Mouse (Mus musculus): ENCODE measurements around the gene Atg101.

The Atg101 gene

DNA sequence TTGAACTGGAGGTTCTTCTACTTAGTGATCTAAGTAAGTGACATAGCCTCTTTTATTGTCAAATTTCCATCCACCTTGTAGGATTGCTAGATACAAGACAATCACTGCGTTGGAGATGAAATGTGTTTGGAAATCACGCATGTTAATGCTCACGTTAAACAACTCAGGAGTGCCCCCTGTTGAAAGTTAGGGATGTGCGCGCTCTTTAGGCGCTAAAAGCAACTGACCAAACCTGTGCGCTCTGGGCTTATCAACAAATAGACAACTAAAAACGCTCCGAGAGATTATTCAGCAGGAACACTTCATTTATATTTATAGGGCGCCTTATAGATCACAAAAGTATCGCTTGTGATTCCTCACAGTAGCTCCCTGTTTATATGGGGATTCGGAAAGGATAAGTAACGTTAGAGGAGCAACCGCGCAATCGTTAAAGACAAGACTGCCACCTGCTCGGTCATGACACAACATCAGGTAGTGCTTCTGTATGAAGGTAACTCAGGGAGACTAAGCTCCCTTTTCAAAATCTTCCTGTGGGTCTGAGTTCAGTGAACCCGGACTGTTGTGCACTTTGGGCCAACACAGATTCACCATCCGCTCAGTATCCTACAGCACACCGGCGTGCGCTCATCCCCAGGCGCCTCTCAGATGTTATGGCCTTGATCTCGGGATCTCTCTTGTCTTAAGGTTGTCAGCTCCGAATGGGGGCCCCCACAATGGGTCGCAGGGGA lies 725 bp upstream of the Atg101 start:
- in situ Hi-C loops (cut with MboI) = no loop called here

DNA sequence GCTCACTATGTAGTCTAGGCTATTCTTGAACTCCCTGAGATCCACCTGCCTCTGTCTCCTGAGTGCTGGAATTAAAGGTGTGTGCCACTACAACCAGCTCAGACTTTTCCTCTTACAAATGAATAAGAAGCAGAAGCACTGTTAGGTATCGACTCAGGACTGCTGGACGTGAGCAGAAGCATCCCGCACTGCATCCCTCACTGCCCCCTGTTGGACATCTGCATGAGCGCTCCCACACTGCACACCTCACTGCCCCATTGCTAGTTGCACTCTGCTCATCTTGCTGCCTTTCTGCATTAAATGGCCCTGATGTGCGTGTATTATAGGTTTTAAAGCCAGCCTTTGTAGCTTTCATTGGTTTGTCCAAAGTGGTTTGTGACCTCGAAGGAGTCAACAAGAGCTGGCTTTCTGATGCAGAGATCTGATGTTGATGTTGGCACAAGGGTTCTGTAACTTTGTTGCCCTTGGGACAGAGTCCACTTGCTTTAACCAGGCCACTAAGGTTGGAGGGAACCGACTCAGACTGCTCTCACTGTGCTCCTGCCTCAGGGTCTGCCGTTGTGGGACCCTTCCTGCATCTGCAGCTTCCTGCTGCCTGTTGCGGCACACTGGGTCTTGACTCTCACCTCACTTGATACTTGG lies 2.2 kb downstream of the Atg101 start:
- in situ Hi-C loops (cut with MboI) = no loop called here

DNA sequence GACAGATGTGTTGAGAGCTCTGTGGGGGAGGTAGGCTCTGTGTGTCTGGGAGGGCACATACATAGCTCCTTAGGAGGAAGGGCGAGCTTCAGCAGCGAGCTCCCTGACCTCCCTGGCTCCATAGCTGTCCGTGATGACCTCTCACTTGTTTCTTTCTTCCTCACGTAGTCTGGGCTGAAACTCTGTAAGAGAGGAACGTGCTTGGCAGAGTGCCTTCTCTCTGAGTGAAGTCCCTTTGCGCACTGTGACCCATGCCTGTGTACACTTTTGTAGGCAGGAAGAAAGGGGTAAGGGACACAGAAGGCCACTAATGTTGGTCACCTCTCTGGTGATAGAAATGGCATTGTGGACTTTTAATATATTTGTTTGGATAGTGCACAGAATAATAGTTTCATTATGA lies 3.3 kb downstream of the Atg101 start:
- in situ Hi-C loops (cut with MboI) = no loop called here

DNA sequence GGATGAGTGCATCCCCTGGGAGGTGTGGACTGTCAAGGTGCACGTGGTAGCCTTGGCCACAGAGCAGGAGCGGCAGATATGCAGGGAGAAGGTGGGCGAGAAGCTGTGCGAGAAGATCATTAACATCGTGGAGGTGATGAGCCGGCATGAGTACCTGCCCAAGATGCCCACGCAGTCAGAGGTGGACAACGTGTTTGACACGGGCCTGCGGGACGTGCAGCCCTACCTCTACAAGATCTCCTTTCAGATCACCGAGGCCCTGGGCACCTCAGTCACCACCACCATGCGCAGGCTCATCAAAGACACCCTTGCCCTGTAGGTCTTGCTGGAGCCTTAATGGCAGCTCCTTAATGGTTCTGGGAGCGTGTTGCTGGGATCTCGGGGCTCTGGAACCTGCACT lies 6.3 kb downstream of the Atg101 start:
- in situ Hi-C loops (cut with MboI) = no loop called here

DNA sequence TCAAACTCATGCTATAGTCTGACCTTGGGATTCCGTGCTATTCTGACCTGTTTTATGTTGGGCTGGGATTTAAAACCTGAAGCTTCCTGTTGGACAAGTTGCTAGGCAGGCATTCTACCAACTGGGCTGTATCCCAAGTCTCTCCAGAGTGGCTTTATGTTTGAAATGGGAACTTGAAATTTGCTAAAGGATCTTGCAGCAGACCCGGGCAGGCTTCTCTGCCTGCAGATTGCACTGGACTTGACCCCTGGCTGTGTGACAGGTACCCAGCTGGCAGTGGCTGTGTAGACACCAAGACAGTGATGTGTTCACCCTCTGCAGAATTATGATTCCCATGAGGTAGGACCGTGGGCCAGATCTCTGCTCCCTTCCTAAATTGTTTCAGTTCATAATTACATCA lies 7.9 kb downstream of the Atg101 start:
- in situ Hi-C loops (cut with MboI) = no loop called here

DNA sequence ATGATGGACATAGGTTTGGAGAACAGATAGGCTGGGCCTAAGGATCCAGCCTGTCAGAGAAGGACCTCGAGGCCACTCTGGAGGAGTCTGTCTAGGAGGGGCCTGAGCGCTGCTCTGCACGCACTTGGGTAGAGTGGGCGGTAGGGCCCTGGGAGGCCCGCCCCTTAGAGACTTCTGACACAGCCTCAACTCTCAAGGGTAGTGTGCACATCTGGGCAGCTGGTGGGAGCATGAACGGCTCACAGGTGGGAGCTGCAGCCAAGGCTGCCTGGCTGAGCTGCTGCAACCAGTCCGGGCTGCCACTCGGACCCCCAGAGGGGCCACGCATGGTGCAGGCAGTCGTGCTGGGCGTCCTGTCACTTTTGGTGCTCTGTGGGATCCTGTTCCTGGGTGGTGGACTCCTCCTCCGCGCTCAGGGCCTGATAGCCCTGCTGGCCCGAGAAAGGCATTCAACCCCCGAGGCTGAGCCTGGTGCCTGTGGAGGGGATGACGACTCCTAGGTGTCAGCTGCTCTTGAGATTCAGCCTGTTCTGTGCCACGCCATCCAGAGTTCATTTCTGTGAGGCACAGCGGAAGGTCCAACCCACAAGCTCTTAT lies 9.1 kb downstream of the Atg101 start, which contains the start of gene 6030408B16Rik:
6030408B16Rik (plus strand) TSS at position 188 of the 597 bp plus-strand sequence.
- in situ Hi-C loops (cut with MboI) = no loop called here

DNA sequence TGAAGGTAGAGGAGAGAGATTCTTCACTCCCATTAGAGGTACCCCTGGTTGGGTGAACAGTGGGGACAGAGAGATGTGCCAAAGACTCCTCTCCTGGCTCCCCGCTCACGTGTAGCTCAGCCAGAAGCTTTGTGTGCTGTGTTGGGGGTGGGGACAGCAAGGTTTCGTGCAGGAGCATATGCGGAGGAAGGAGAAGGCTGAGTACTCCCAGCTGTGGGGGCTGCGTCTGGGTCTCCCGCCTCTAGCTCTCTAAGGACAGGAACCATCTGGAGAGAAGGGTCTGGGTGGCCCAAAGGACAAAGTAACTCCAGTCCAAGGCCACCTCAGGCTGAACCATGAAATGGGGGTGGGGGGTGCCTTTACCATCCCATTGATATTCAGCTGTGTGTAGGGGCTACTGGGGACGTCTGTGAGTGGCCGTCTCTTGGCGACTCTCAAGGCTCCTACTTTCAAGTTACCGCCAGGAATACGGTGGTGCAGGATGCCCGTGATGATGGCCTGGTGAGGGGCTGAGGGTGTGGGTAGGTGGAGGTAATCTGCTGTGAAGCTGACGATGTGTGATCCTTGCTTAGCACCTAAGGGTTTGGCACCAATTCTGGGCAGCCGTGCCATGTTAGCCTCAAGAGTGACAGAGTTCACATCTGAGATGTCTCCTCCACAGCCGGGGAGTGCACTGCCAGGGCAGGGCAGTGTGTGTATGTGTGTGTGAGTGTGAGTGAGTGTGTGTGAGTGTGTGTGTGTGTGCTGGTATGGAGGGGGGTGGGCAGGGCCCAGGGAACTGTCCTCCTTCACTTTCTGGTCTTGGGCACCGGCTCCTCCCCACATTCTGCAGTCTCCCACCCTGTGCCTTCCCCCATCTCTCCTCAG lies 10.2 kb downstream of the Atg101 start:
- in situ Hi-C loops (cut with MboI) = no loop called here

DNA sequence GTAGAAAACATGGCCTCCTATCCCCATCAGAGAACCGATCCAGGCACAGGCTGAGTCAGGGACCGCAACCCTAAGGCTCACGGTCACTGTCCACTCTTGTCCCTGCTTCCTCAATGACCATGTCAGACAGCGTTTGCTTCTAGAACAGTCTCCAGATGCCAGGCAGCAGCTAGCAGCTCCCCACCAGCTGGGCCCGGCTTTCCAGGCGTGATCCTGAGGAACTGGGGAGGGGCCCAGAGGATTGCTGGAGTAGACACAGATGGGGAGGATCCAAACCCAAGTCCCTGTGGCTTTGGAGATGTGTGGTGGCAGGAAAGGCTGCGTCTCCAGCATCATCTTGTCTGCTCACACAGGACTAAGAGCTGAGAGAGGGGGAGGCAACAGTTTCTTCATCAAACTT lies 11.0 kb downstream of the Atg101 start:
- in situ Hi-C loops (cut with MboI) = no loop called here

DNA sequence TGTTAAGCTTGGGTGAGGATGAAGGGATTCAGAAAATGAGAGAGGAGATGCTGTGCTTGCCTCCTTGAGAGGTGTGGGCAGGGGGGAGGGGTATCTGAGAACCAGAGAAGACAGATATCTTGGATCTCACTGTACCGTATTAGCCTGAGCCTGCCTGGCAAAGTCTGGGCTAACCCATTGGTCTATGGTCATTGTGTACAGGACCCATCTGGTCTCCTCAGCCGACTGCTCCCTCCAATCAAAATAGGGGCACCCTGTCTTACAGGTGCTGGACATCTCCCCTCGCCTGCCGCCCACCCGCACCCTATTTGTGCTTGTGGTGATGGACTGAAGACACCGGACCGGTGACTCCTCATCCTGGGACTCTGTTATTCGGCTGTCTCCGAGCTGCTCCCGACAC lies 11.5 kb downstream of the Atg101 start:
- in situ Hi-C loops (cut with MboI) = no loop called here

DNA sequence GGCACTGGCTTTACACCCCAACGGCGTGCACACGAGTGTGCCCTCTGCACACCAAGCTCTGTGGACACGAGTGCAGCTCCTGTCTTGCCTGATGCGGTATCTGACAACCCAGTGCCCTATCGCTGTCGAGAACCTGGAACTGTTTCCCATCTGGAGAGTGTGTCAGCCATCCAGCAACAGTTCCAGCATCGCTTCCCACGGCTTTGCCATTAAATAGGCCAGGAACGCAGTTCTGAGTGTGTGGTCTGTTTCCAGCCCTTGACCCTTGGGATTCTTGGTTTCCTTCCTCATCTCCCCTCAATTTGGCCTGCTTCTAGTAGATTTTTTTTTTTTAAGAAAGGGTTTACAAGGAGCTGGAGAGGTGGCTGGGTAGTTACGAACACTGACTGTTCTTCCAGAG lies 12.0 kb downstream of the Atg101 start:
- in situ Hi-C loops (cut with MboI) = no loop called here

DNA sequence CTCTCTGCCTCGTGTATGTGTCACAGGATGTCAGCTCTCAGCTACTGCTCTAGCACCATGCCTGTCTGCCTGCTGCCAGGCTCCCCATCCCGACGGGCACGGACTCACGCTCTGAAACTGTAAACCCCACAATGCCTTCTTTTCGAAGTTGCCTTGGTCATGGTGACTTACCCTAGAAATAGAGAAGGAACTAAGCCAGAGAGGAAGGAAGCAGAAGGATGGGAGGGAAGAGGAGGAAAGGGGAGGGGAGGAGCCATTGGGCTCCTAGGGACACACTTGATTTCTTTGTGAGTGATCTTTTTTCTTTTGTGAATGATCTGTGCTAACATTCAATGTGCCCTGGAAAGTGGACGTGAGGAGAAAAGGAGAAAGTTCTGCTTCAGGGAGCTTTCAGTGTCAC lies 13.9 kb downstream of the Atg101 start:
- in situ Hi-C loops (cut with MboI) = no loop called here

DNA sequence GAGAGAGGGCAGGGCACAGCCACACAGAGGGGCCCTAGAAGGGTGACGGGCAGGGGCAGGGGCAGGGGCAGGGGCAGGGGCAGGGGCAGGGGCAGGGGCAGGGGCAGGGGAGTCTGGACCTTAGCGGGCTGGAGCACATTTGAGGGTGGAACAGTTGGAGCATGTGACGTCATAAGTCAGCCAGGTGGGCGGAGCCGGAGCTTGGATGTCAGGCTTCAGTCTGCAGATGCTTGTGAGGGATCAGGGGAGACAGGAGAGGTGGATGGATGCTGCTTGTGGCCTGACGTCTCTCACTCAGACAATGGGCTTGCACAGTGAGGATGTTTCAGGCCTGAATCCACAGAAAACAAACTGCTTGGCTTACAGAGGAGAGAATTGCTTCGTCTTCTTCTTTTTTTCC lies 14.5 kb downstream of the Atg101 start:
- in situ Hi-C loops (cut with MboI) = no loop called here

DNA sequence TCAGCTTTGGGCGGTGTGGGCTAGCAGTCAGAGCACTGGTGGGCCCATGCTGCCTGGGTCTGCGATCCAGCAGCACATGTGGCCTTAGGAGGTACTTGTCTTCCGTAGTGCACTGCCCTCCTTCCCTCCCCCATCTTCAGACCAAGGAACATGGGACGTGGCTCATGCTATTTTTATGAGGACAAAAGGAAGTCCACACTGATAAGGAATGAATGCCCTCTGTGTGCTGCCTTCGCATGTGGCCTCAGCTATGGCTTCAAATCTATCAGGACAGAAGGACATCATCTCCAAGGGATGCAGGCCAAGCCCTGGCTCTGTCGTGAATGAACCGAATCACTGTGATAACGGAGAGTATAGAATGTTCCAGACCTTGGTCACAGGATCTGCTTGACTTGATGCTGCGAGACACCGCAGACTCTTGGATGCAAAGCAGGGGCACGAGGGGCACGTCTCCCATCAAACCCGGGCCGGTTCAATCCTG lies 15.4 kb downstream of the Atg101 start:
- in situ Hi-C loops (cut with MboI) = no loop called here

DNA sequence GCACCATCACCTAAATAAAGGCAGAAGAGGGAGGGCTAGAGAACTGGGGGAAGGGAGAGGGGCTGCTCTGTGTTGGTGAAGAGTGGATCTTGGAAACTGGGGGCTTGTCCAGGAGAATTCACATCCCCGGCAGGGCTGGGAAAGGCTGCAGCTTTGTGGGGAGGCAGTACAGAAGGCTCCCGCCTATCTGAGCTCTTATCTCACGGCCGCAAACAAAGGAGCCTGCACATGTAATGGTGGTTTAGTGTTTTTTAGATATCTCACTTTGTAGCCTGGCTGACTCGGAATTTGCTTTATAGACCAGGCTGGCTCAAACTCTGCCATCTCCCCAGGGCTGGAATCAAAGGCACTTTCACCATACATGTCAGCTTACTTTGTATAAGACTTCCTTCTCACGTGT lies 16.1 kb downstream of the Atg101 start:
- in situ Hi-C loops (cut with MboI) = no loop called here

DNA sequence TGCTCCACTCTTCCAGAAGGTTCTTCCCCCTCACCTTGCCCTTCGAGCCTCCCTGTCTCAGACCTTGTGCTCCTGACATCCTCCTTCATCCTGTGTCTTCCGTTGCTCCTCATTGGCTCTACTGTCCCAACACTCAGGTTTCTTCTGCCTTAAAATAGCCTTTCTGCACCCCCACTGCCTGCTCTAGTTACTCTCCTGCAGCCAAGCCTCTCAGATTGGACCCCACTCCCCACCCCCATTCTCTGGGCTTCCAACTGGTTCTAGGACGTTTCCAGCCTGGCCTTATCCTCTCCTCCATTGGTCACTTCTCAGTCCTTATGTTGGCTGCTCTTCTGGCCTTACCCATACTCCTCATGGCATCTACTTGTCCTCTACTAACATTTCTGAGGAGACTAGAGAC lies 18.1 kb downstream of the Atg101 start:
- in situ Hi-C loops (cut with MboI) = no loop called here

DNA sequence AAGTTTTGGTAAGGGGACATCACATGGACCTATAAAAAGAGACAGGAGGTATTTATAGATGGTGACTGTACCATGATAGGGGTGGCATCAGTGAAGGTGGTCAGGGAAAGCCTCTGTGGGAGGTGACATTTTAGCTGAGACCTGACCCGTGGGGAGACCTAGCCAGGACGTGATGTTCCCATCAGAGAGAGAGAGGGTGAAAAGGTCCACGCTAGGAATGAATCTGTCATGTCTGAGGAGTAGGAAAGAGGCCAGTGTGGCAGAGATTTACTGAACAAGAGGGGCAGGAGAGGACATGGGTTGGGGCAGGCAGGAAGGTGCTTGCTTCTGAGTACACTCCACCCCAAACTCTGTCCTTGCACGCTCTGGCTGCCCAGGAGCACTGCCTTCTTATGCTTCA lies 19.8 kb downstream of the Atg101 start:
- in situ Hi-C loops (cut with MboI) = no loop called here

DNA sequence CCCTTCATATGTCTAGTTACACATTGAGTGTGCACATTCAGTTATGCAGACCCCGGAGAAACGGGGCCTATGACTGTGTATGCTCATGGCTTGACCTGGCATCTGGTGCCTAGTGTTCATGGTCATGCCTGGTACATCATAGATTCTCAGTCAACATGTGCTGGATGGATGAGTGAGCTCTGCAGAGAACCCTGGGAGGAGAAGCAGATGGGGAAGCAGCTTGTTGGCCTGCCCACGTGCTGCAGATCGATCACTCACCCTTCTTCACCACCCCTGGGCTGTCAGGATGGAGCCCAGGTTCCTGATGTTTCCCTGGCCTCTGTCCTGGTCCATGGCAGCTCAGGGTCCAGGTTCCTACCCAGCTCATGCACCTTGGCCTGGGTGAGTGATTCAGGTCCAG lies 22.4 kb downstream of the Atg101 start:
- in situ Hi-C loops (cut with MboI) = no loop called here

DNA sequence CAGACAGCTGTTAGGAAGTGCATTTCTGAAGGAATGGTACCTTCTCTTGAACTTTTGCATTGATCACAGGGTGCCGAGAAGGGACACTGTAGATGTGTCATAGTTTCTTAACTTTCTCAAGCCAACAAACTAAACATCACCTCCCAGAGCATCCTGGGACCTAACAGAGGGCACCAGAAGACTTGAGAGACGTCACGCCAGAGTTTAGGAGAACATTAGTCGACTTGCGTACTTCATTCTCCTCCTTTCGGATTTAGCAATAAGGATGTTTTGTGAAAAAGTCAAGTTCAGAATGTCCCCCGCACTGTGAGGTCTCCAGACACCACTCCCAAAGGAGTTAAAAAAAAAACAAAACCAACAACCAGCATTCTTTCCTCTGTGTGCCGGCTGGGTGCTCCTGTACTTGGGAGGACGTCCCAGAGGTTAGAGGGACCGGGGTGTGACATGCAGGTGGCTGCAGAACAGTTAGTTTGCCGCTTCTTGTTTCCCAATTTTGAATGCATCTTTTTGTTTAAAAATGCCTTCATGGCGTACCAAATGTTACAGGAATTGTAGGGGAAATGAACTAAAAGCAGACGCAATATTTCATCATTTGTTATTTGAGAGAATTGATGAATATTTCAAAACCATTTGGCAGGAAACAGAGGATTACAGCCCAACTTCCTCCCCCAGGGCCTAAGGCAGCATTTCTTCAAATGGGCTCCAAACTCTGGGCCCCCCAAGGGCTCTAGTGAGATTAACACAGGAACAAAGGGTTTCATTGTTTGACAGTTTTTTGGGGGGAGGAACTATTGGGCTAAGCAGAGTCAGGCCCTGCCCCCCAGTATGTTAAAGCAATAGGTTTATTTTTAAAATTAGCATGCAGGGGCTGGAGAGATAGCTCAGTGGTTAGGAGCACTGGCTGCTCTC lies 24.6 kb downstream of the Atg101 start:
- in situ Hi-C loops (cut with MboI) = no loop called here

DNA sequence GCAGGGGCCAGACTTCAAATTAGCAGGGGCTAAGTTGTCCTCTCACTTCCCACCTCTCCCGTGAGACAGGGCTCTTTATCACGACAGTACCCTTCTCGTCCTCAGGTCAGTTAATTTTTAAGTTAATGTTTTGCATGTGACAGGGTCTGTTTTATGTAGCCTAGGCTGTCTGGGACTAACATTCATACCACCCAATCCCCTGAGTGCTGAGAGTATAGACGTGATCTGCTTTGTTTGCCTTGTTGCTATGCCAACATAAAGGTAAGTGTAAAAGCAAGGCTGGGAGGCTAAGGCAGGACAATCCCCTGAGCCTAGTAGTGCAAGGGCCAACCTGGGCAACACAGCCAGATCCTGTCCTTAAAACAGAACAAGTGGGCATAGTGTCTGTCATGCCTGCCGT lies 25.4 kb downstream of the Atg101 start:
- in situ Hi-C loops (cut with MboI) = no loop called here

DNA sequence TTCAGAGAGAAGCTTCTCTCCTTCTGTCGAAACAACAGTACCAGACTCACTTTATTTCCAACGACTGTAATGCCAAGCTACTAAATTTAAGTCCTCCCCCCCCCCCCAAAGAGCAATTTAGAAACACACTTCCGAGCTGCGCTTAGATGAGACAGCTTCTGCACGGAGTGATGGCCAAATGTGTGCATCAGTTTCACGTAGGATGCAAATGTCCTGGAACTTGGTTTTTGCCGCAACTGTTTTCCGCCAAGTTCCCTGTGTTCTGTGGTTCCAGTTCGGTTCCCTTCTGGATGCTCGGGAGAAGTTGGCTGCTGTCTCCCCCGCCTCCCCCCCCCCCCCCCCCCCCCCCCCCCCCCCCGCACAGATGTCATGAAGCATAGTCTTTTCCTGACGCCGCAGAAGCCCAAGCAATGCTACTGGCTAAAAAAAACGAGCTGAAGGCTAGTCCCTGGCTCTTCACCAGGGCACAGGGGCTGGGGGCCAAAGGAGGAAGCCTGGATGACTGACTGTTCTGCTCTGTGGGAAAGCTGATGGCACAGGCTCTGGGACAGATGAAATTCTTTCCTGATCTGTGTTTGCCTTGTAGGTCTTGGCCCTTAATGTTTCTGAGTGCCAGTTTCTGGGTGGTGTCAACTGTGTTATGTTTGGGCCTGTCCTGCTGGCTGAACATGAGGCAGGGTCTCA lies 27.2 kb downstream of the Atg101 start:
- in situ Hi-C loops (cut with MboI) = no loop called here

DNA sequence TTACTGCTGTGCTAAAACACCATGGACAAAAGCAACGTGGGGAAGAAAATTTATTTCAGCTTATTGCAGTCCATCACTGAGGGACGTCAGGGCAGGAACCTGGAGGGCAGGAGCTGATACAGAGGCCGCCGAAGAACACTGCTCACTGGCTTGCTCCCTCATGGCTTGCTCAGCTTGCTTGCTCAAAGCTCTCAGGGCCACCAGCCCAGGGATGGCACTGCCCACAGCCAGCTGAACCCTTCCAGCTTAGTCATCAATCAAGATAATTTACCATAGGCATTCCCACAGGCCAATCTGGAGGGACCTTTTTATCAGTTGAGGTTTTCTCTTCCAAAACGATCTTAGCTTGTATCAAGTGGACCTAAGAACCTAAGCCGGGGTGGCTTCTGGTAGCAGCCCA lies 27.9 kb downstream of the Atg101 start:
- in situ Hi-C loops (cut with MboI) = no loop called here

Measured in mature B cell (primary cell).